Mouse (Mus musculus) thymus, adult 2 months (tissue): ENCODE results near the gene Cdc7. TPM values are rescaled to one million over a fixed set of nuclear protein-coding genes. Genes with fewer than 3 reads are reported as not detected.

Source experiments
- DNase-seq: peaks from one replicate; pipeline ENCODE4 v3.0.0; 2021
- H3K27ac ChIP-seq: fragments of 200-500 bp; 2 replicates; pipeline ENCODE4 v1.5.1; 2012; ENCODE audit warnings: low read length, control low read depth; ENCODE audit not compliant: control insufficient read depth, insufficient read depth
- H3K27me3 ChIP-seq: fragments of 200-500 bp; 2 replicates; pipeline ENCODE4 v1.6.1; 2012; ENCODE audit warnings: mild to moderate bottlenecking, low read length, moderate library complexity, mixed read lengths; ENCODE audit not compliant: control insufficient read depth, insufficient read depth
- H3K36me3 ChIP-seq: fragments of 200-500 bp; 2 replicates; pipeline ENCODE4 v1.6.1; 2012; ENCODE audit warnings: mild to moderate bottlenecking, low read length, moderate library complexity; ENCODE audit not compliant: control insufficient read depth, insufficient read depth
- H3K4me1 ChIP-seq: fragments of 200-500 bp; replicated peaks from 2 replicates; pipeline ENCODE4 v1.6.1; 2012; ENCODE audit warnings: low read length; ENCODE audit not compliant: control insufficient read depth, insufficient read depth
- H3K4me3 ChIP-seq: fragments of 200-500 bp; 2 replicates; pipeline ENCODE4 v1.5.1; 2012; ENCODE audit warnings: mild to moderate bottlenecking, low read length, control low read depth, moderate library complexity; ENCODE audit not compliant: control insufficient read depth, insufficient read depth
- CTCF ChIP-seq: fragments of 200-500 bp; IDR thresholded peaks from 2 replicates; pipeline ENCODE4 v1.5.1; 2012; ENCODE audit warnings: mild to moderate bottlenecking, control low read depth, low read length, moderate library complexity, borderline replicate concordance; ENCODE audit not compliant: control insufficient read depth, poor library complexity, insufficient read depth; ENCODE audit errors: extremely low read depth
- POLR2A ChIP-seq: fragments of 200-500 bp; IDR thresholded peaks from 2 replicates; pipeline ENCODE4 v1.6.1; 2012; ENCODE audit warnings: mild to moderate bottlenecking, low read length, control low read depth, moderate library complexity; ENCODE audit not compliant: control insufficient read depth, poor library complexity, insufficient read depth; ENCODE audit errors: extremely low read depth
- WGBS: fragments of 180-500 bp; shearing (Covaris S2); methylation state at CpG from one replicate; pipeline ENCODE4 v1.1.7; 2018; 5-methylcytosine and 5-hydroxymethylcytosine counted together
- polyA plus RNA-seq: library from polyadenylated mRNA; depleted of rRNA; stranded (reverse); fragments of >200 nt; gene quantifications from 2 replicates; pipeline ENCODE4 v1.2.3, GENCODE M21; 2012

Cdc7 gene
- polyA plus RNA-seq, 1 experiment, result 26.8 TPM

DNA sequence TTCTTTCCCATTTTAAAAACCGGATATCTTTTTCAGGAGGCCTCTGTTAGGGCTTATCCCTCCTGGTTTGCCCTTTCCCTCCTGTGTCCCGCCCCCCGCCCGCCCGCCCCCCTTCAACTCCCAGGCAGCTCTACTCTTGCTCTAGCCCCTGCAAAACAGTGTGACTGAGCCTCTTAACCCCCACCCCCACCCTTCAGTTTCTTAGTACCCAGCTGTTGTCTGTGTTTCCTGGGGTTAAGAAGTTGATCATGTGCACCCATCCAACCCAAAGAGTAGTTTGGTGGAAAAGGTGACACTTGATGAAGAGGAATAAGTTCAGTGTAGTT lies 37.9 kb downstream of the Cdc7 start:
- DNase-seq, result no peak
- Histone ChIP-seq H3K4me3 (no peak overlapping the region), H3K36me3 (no peaks in the 10 kb centered on the region), H3K27ac (no peak overlapping the region), H3K27me3 (no peaks in the 10 kb centered on the region), H3K4me1 (peaks cover 3% of the 10 kb centered on the region)
- TF ChIP-seq POLR2A (no peak), CTCF (no peak)
- 66% methylated on average over 5 of the region's 5 CpGs for WGBS

DNA sequence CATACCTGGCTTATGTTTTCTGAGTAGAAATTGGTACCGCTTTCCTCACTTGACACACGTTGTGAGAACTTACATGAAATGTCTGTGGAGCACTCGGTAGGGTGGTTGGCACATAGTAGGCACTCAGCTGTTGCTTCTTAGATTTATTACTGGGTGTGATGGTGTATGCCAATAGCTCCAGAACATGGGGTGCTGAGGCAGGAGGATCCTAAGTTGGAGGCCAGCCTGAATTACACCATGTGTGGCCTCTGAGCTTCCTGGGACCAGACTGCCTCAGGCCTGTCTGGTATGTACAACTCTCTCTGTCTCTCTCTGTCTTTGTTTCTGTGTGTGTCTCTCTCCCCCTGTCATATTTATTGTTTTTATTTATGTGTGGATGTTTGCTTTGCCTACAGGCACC lies 45.6 kb downstream of the Cdc7 start:
- no peak for TF ChIP-seq POLR2A
- TF ChIP-seq CTCF, result no peak
- Histone ChIP-seq H3K36me3 (no peaks in the 10 kb centered on the region), H3K27me3 (no peaks in the 10 kb centered on the region), H3K4me3 (no peak overlapping the region), H3K4me1 (peaks cover 17% of the 10 kb centered on the region), H3K27ac (no peak overlapping the region)
- DNase-seq, result no peak
- 96% methylated on average over 3 of the region's 3 CpGs for WGBS

DNA sequence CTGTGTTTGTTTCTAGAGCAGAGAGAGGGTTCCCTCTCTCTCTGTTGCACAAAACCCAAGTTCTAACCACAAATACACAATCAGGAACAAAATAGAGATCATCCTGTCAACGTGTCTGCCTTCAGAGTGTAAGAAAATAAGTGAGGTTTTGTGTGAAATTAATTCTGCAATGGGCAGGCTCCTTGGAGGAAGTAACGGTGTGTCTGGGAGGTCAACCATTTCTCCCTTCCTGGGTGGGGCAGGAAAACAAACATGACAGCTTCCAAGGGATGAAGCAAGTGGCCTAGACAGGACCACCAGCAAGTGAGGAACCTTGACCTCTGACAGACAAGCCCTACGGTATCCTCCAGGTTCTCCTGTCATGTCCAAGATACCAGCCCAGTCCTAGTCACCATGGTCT lies 46.2 kb downstream of the Cdc7 start:
- TF ChIP-seq POLR2A (no peak), CTCF (no peak)
- Histone ChIP-seq H3K27me3 (no peaks in the 10 kb centered on the region), H3K4me3 (no peak overlapping the region), H3K27ac (no peak overlapping the region), H3K4me1 (peaks cover 22% of the 10 kb centered on the region), H3K36me3 (no peaks in the 10 kb centered on the region)
- 61% methylated on average over 3 of the region's 3 CpGs for whole genome bisulfite sequencing
- DNase-seq, result no peak

DNA sequence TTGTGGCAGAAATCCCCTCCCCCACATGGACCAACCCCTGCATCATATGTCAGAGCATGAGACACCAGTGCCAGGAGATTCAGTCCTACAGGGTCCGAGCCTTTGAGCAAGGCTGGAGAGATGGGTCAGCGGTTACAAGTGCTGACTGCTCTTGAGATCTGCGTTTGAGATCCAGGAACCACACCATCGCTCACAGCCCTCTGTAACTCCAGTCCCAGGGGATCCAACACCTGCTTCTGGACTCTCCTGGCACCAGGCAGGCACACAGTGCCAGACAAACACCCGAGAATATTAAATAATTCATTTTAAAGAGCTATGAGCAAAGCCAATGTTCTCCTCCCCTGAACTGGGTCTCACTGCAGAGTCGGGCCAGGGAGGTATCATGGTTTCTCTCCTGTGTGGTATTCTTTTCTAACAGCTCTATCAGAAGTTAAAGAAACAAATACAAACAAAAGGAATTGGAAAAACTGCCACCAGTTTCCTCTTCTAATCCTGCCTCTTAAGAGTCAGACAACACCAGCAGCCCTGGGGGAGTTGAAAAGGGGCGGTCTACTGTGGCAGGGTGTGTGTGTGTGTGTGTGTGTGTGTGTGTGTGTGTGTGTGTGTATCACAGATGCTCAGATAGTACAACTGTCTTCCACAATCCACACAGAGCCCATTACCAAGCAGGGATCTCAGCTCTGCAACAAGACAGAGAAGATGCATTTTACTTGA lies 47.4 kb downstream of the Cdc7 start:
- no peaks in the 10 kb centered on the region for H3K36me3 ChIP-seq
- no peak overlapping the region for H3K27ac ChIP-seq
- no peak overlapping the region for H3K4me3 ChIP-seq
- TF ChIP-seq CTCF (no peak), POLR2A (no peak)
- no peak for DNase-seq
- no peaks in the 10 kb centered on the region for H3K27me3 ChIP-seq
- WGBS, result 68% methylated on average over 7 of the region's 7 CpGs
- H3K4me1 ChIP-seq, result peaks cover 28% of the 10 kb centered on the region

DNA sequence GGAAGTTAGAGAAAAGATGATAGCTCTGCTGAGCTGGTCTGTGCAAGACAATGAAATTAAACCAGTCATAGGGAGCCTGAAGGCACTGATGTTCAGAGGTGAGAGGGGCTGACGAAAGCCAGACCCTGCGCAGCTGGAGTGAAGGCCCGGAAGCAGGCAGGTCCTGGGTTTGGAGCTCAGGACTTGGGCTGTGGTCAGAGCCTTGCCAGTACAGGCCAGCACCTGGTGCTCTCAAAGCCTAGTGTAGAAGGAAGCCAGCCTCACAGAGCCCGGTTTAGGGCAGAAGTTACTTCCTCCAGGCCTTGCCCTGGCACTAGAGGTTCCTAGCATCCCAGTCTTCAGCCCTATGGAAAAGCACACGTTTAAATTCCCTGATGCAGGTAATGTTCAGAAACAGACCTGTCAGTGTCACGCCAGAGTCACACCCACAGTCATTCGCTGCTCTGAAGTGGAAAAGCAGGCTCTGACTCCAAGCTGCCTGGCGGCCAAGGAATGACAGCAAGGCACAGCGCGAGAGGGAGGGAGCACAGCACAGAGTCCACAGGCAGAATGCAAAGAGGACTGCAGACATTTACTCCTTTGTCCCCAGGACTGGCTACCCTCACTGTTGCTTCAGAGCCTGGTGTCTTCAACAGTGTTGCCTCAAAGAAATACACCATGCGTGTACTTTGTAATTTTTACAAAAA lies 48.1 kb downstream of the Cdc7 start:
- H3K27ac ChIP-seq, result peak overlapping the region; percentile 10; the same call in 1 of the 2 replicates
- WGBS, result 42% methylated on average over 11 of the region's 11 CpGs
- no peak overlapping the region for H3K4me3 ChIP-seq
- no peaks in the 10 kb centered on the region for H3K36me3 ChIP-seq
- TF ChIP-seq CTCF (no peak), POLR2A (no peak)
- peaks cover 28% of the 10 kb centered on the region for H3K4me1 ChIP-seq
- no peak for DNase-seq
- no peaks in the 10 kb centered on the region for H3K27me3 ChIP-seq

DNA sequence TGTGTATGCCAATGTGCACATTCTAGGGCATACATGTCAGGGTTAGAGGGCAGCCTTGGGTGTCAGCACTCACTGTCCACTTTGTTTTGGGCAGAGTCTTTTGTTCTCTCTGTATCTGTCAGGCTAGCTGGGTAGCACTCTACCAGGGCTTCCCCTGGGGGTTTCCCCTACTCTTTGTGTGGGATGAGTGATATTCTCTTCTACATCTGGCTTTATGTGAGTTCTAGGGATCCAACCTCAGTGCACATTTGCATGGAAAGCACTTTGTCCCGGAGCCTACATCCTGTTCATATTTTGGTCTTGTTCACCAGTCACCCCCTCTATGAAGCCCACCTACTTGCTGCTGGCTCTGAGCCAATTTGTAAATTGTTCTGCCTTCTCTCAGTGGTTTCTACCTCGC lies 49.3 kb downstream of the Cdc7 start:
- DNase-seq, result no peak

DNA sequence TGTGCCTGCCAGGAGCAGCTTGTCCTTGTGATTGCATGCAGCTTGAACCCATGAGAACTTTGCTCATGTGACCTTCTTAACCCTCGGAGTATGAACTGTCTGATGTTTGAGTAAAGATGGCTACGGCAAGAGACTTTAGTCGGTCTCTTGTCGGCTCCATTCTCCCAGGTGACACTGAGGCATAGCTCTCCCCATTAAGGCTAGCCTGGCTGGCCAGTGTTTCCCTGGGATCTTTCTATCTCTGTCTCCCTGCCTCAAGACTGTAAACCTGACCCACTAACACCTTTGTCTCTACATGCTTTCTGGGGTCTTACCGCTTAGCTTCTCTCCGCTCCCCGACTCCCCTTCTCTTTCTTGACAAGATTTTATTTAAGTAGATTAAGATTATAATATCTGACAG lies 50.0 kb downstream of the Cdc7 start:
- TF ChIP-seq POLR2A (no peak), CTCF (no peak)
- Histone ChIP-seq H3K4me1 (peaks cover 28% of the 10 kb centered on the region), H3K27ac (no peak overlapping the region), H3K27me3 (no peaks in the 10 kb centered on the region), H3K4me3 (no peak overlapping the region), H3K36me3 (no peaks in the 10 kb centered on the region)
- 95% methylated on average over 7 of the region's 7 CpGs for WGBS
- DNase-seq, result no peak

More for the DNA sequence above, 49.3 kb downstream of the Cdc7 start:
- TF ChIP-seq POLR2A (no peak), CTCF (no peak)
- Histone ChIP-seq H3K4me1 (peaks cover 28% of the 10 kb centered on the region), H3K36me3 (no peaks in the 10 kb centered on the region), H3K4me3 (no peak overlapping the region), H3K27me3 (no peaks in the 10 kb centered on the region), H3K27ac (no peak overlapping the region)
- WGBS, result 67% methylated on average over 2 of the region's 2 CpGs
